Mouse (Mus musculus): ENCODE results near the gene Mamdc2. TPM values are rescaled to one million over a fixed set of nuclear protein-coding genes. Genes with fewer than 3 reads are reported as not detected.

Mamdc2 gene
- polyA plus RNA-seq, 1 experiment = 3.4 TPM

GRCm38 (mm10) chr19:23351808-23352491, 96.3 kb downstream of the Mamdc2 start:
- Histone ChIP-seq H3K27ac (ENCODE audit: insufficient read depth, low read depth, low read length) (no peak overlapping the region), H3K4me1 (ENCODE audit: control insufficient read depth, insufficient read depth, low read length) (peaks cover 6% of the 10 kb centered on the region; the same call in 1 of the 2 replicates), H3K4me3 (ENCODE audit: insufficient read depth, low read length) (no peak overlapping the region)
- no peak for TF ChIP-seq CTCF (IDR thresholded peaks at IDR 0.05; ENCODE audit: low read depth, low read length)
- no peak for TF ChIP-seq POLR2A (IDR thresholded peaks at IDR 0.05; ENCODE audit: borderline replicate concordance, low read depth, low read length)

GRCm38 (mm10) chr19:23349930-23350329, 98.3 kb downstream of the Mamdc2 start:
- H3K4me1 ChIP-seq (ENCODE audit: control insufficient read depth, insufficient read depth, low read length) = peaks cover 6% of the 10 kb centered on the region; the same call in 1 of the 2 replicates
- TF ChIP-seq CTCF (IDR thresholded peaks at IDR 0.05; ENCODE audit: low read depth, low read length) = no peak
- H3K4me3 ChIP-seq (ENCODE audit: insufficient read depth, low read length) = no peak overlapping the region
- no peak overlapping the region for H3K27ac ChIP-seq (ENCODE audit: insufficient read depth, low read depth, low read length)

- H3K4me3 ChIP-seq (ENCODE audit: insufficient read depth, low read length) = no peak overlapping the region
- no peaks in the 10 kb centered on the region for H3K4me1 ChIP-seq (ENCODE audit: control insufficient read depth, insufficient read depth, low read length)
- TF ChIP-seq POLR2A (IDR thresholded peaks at IDR 0.05; ENCODE audit: borderline replicate concordance, low read depth, low read length) = no peak
- H3K27ac ChIP-seq (ENCODE audit: insufficient read depth, low read depth, low read length) = no peak overlapping the region
Observed at GRCm38 (mm10) chr19:23342782-23343181, 105.5 kb downstream of the Mamdc2 start.

- Histone ChIP-seq H3K4me3 (ENCODE audit: insufficient read depth, low read length) (no peak overlapping the region), H3K4me1 (ENCODE audit: control insufficient read depth, insufficient read depth, low read length) (peaks cover 4% of the 10 kb centered on the region), H3K27ac (ENCODE audit: insufficient read depth, low read depth, low read length) (no peak overlapping the region)
- no peak for TF ChIP-seq POLR2A (IDR thresholded peaks at IDR 0.05; ENCODE audit: borderline replicate concordance, low read depth, low read length)
Observed at GRCm38 (mm10) chr19:23332883-23333282, 115.4 kb downstream of the Mamdc2 start.

- Histone ChIP-seq H3K4me1 (ENCODE audit: control insufficient read depth, insufficient read depth, low read length) (peaks cover 4% of the 10 kb centered on the region), H3K27ac (ENCODE audit: insufficient read depth, low read depth, low read length) (no peak overlapping the region), H3K4me3 (ENCODE audit: insufficient read depth, low read length) (no peak overlapping the region)
- TF ChIP-seq CTCF (IDR thresholded peaks at IDR 0.05; ENCODE audit: low read depth, low read length) = no peak
- TF ChIP-seq POLR2A (IDR thresholded peaks at IDR 0.05; ENCODE audit: borderline replicate concordance, low read depth, low read length) = no peak
Observed at GRCm38 (mm10) chr19:23330842-23331241, 117.4 kb downstream of the Mamdc2 start.

- no peak overlapping the region for H3K27ac ChIP-seq (ENCODE audit: insufficient read depth, low read depth, low read length)
- no peak overlapping the region for H3K4me3 ChIP-seq (ENCODE audit: insufficient read depth, low read length)
- TF ChIP-seq CTCF (IDR thresholded peaks at IDR 0.05; ENCODE audit: low read depth, low read length) = no peak
- no peak for TF ChIP-seq POLR2A (IDR thresholded peaks at IDR 0.05; ENCODE audit: borderline replicate concordance, low read depth, low read length)
- H3K4me1 ChIP-seq (ENCODE audit: control insufficient read depth, insufficient read depth, low read length) = peaks cover 4% of the 10 kb centered on the region
Observed at GRCm38 (mm10) chr19:23329346-23329745, 118.9 kb downstream of the Mamdc2 start.

- H3K4me1 ChIP-seq (ENCODE audit: control insufficient read depth, insufficient read depth, low read length) = peaks cover 6% of the 10 kb centered on the region
- H3K27ac ChIP-seq (ENCODE audit: insufficient read depth, low read depth, low read length) = no peak overlapping the region
- H3K4me3 ChIP-seq (ENCODE audit: insufficient read depth, low read length) = no peak overlapping the region
- TF ChIP-seq CTCF (IDR thresholded peaks at IDR 0.05; ENCODE audit: low read depth, low read length) (no peak), POLR2A (IDR thresholded peaks at IDR 0.05; ENCODE audit: borderline replicate concordance, low read depth, low read length) (no peak)
Observed at GRCm38 (mm10) chr19:23327056-23327640, 121.1 kb downstream of the Mamdc2 start.

GRCm38 (mm10) chr19:23323107-23323506, 125.1 kb downstream of the Mamdc2 start:
- TF ChIP-seq POLR2A (IDR thresholded peaks at IDR 0.05; ENCODE audit: borderline replicate concordance, low read depth, low read length) (no peak), CTCF (IDR thresholded peaks at IDR 0.05; ENCODE audit: low read depth, low read length) (no peak)
- Histone ChIP-seq H3K4me3 (ENCODE audit: insufficient read depth, low read length) (no peak overlapping the region), H3K27ac (ENCODE audit: insufficient read depth, low read depth, low read length) (no peak overlapping the region), H3K4me1 (ENCODE audit: control insufficient read depth, insufficient read depth, low read length) (0 out of 2 replicates have a peak, but pooled peaks cover 2% of the 10 kb centered on the region)

GRCm38 (mm10) chr19:23317989-23318358, 130.3 kb downstream of the Mamdc2 start:
- Histone ChIP-seq H3K27ac (ENCODE audit: insufficient read depth, low read depth, low read length) (no peak overlapping the region), H3K4me3 (ENCODE audit: insufficient read depth, low read length) (no peak overlapping the region), H3K4me1 (ENCODE audit: control insufficient read depth, insufficient read depth, low read length) (no peaks in the 10 kb centered on the region)
- TF ChIP-seq CTCF (IDR thresholded peaks at IDR 0.05; ENCODE audit: low read depth, low read length) (no peak), POLR2A (IDR thresholded peaks at IDR 0.05; ENCODE audit: borderline replicate concordance, low read depth, low read length) (no peak)

GRCm38 (mm10) chr19:23317295-23317988, 130.8 kb downstream of the Mamdc2 start:
- TF ChIP-seq POLR2A (IDR thresholded peaks at IDR 0.05; ENCODE audit: borderline replicate concordance, low read depth, low read length) = no peak
- TF ChIP-seq CTCF (IDR thresholded peaks at IDR 0.05; ENCODE audit: low read depth, low read length) = no peak
- H3K4me3 ChIP-seq (ENCODE audit: insufficient read depth, low read length) = no peak overlapping the region
- H3K27ac ChIP-seq (ENCODE audit: insufficient read depth, low read depth, low read length) = no peak overlapping the region
- no peaks in the 10 kb centered on the region for H3K4me1 ChIP-seq (ENCODE audit: control insufficient read depth, insufficient read depth, low read length)
